Mouse (Mus musculus) spleen, adult 2 months (tissue): ENCODE data around the gene Rtf1.

Experiments used
- CTCF ChIP-seq: fragments of 200-500 bp; IDR thresholded peaks from 2 replicates; pipeline ENCODE4 v1.5.1; 2011; ENCODE audit warnings: mild to moderate bottlenecking, inconsistent platforms; ENCODE audit not compliant: insufficient read depth, insufficient read length, insufficient replicate concordance; ENCODE audit errors: extremely low read depth
- POLR2A ChIP-seq: fragments of 200-500 bp; IDR thresholded peaks from 2 replicates; pipeline ENCODE4 v1.6.1; 2011; ENCODE audit warnings: low read depth, low read length, inconsistent platforms

DNA sequence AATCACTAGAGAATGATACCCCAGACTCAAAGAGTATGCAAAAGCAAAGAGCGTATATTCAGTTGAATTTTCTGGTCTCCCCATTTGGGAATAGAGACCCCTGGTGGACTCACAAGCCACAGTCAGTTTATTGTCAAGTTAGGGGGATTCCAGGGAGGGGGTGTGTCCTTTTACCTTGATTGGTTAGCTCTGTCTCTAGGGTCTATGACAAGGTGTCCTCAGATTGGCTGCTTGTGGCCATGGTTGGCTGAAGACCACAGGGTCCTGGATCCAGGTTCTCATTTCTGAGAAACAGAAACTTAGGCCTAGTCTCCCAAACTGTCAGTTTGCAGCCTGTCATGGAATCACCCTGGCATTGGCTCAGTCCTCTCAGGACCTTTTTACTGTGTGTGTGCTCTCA, 38.1 kb upstream of the Rtf1 start:
- TF ChIP-seq CTCF (no peak), POLR2A (no peak)
